Mouse (Mus musculus) brain, embryonic 18.5 days (tissue): ENCODE data around the gene Golga1.
A peak's percentile ranks its signal among the peaks of the same experiment; 100 is the strongest.

Experiments used
- DNase-seq: peaks from one replicate; pipeline ENCODE4 v3.0.0-alpha.2; 2012; ENCODE audit warnings: low read depth, low spot score

Gene Golga1

DNA sequence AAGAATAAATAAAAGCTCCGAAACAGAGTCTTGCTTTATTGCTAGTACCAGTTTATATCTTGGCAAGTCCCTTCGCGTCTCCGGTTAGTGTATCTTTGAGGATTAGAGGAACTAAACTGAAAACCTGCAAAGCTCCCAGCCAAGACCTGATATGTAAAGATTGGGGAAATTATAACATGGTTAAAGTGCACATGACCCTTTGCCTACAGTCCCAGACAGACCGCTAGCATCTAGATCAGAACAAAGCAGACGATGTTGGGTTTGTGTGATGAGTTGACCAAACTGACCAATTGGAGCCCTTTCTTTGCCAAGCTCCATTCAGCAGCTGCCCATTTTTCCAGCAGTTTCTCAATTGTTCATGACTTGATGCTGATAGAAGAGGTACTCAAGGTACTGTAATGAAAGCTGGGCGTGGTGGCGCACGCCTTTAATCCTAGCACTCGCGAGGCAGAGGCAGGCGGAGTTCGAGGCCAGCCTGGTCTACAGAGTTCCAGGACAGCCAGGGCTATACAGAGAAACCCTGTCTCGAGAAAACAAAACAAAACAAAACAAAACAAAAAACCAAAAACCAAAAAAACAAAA, 59.1 kb downstream of the Golga1 start:
- DNase-seq = no peak

DNA sequence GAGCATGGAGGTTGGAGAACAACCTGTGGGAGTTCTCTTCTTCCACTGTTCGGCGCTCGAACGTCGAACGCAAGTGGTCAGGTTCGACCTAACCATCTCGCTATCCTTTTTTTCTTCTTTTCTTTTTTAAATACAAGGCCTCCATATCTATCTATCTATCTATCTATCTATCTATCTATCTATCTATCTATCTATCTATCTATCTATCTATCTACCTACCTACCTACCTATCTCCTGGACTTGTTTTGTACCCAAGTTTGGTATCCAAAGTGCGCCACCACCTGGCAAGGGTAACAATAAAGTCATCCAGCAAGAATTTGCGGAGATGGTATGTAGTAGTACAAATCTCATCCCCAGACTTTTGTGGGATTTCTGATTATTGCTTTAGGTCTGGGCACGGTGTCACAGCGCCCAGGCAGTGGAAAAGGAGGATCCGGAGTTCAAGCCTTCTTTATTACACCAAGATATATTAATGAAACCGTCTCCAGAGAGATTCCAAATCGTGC, 59.7 kb downstream of the Golga1 start, which contains the start of gene Rpl35:
Rpl35 (minus strand) TSS at position 51 of the 506 bp plus-strand sequence.
- no peak for DNase-seq

DNA sequence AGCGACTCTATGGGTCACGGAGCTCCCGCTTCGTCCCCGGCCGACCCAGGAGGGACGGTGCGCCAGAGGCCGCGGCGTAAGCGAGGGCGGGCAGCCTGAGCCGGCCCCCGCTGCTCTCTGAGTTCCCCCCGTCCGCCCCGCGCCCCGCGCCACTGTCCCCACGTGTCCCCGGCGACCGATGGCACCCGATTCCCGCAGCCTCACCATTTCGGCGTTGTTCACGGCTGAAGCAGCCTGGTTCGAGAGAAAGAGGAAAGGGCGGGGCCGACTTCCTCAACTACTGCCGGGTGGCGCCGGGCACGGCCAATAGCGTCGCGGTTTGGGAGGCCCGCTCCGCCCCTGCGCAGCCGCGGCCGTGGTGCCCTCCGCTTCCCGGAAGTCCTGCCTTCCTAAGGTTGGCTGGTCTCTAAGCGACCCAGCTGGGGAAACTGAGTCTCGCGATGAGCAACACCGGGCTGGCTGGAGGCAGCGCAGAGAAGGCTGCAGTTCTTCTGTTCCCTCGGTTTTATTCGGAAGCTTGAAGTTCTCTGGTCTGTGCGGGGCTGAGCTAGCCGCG, 60.4 kb downstream of the Golga1 start, which contains the start of gene Arpc5l:
Arpc5l (plus strand) TSS at position 469 of the 556 bp plus-strand sequence.
- peak; percentile 86 for DNase-seq

DNA sequence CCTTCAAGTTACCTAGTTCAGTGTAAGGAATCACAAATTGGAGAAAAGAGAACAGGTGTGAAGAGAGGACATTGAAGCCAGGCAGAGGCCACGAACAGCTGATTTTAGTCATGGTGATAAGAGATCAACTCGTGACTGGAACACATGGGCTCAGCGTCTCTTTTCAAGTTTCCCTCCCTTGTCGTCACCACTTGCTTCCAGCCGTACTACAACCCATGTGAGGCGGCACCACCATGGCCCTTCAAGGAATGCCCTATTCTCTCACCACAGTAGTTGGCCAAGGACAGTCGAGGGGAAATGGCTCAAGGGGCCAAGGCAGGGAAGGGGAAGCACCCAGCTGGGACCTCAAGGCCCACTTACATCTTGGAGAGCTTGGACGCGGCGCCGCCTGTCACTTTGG, 61.0 kb downstream of the Golga1 start:
- no peak for DNase-seq

DNA sequence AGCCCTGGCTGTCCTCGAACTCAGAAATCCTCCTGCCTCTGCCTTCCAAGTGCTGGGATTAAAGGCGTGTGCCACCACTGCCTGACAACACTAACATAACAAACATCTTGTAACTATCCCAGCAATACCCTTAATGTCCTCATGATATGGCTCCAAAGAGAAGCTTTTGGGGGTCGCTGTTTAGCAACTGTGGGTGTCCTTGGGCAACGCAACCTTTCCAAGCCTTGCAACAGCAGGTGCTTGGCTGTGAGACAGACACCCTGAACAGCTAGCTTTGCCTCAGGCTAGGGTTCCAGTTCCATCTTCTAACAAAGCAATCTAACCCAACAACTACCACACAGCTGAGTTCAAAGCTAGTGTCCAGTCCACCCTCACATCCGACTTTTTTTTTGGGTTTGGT, 61.8 kb downstream of the Golga1 start:
- DNase-seq = no peak

DNA sequence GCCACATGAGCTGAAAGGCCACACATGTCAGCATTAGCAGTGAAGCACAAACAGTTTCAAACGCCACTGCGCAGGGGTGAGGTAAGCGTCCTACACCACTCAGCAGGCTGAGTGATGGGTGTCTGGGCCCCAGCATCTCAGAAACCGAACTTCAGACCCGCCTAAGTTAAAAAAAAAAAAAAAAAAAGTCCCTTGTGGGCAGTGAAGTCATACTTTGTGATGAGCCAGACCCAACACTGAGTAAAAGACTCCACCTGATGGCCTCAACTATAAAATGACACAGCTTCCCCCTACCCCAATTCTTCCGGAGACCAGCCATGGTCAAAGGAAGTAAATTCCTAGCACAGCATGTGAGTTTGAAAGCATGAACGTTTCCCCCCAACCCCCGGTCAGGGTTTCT, 62.2 kb downstream of the Golga1 start:
- no peak for DNase-seq

DNA sequence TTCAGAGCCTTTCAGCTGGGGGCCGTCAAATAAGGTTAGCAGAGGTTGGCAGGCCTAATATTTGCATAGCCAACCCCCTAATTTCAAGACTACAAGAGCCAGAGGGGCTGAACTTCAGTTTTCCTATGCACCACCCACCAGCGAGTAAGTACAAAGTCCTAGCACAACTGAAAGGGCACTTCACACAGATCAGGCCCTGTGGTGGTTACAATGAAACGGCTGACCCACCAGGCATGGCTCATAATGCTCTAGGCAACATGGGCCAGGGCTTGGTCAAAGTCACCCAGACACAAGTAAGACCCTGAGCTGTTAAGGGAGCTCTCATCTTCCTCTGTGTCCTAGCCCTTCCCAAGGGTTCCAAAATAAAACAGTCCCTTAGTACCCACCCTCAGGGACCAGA, 63.5 kb downstream of the Golga1 start:
- DNase-seq = no peak

DNA sequence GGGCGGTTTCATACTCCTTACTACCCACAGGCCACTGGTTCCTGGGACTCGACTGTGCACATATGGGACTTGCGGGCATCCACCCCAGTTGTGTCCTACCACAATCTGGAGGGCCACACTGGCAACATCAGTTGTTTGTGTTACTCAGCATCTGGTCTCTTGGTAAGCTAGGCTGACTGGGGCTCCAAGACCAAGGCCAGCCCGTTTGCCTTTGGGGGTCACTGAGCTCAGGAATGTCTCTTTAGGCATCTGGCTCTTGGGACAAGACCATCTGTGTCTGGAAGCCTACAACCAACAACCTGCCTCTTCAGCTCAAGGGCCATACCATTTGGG, 64.8 kb downstream of the Golga1 start:
- no peak for DNase-seq

DNA sequence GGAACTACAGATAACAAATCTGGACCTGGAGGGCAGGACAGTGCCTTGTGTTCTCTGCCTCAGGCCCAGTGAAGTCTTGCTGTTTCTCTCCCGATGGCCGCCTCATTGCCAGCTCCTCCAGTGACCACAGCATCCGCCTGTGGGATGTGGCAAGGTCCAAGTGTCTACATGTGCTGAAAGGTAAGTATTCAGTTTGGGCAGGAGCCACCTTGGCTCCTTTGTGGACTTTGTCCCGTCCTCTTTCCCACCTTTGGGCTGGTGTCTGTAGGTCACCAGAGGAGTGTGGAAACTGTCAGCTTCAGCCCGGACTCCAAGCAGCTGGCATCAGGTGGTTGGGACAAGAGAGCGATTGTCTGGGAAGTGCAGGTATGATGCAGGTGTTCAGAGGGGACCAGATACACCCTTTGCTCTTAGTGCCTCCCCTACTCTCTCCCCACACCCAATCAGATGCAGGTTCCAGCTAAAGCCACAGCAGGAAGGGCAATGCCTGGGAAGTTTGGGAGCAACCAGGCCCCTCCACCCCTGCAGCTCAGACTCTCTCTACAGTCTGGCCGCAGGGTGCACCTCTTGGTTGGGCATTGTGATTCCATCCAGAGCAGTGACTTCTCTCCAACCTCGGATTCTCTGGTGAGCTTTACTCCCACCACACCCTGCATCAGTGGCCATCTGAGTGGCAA, 65.3 kb downstream of the Golga1 start:
- DNase-seq = no peak

DNA sequence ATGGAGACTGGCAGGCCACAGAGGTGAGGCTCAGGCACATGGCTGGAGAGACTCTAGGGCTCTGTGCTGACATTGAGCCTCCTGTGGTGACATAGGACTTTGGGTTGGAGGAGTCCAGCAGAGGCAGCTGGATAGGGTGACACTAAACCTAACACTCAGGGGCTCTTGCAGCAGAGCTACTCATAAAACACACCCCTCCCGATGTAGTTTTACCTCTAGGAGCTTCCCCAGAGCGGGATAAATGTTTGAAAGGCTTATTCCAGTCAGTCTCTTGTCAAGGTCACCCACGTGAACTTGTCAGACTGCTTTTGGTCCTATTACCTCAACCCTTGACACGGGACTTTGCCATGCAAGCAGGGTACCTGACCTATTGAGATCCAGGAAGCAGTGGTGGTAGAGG, 66.0 kb downstream of the Golga1 start:
- no peak for DNase-seq

DNA sequence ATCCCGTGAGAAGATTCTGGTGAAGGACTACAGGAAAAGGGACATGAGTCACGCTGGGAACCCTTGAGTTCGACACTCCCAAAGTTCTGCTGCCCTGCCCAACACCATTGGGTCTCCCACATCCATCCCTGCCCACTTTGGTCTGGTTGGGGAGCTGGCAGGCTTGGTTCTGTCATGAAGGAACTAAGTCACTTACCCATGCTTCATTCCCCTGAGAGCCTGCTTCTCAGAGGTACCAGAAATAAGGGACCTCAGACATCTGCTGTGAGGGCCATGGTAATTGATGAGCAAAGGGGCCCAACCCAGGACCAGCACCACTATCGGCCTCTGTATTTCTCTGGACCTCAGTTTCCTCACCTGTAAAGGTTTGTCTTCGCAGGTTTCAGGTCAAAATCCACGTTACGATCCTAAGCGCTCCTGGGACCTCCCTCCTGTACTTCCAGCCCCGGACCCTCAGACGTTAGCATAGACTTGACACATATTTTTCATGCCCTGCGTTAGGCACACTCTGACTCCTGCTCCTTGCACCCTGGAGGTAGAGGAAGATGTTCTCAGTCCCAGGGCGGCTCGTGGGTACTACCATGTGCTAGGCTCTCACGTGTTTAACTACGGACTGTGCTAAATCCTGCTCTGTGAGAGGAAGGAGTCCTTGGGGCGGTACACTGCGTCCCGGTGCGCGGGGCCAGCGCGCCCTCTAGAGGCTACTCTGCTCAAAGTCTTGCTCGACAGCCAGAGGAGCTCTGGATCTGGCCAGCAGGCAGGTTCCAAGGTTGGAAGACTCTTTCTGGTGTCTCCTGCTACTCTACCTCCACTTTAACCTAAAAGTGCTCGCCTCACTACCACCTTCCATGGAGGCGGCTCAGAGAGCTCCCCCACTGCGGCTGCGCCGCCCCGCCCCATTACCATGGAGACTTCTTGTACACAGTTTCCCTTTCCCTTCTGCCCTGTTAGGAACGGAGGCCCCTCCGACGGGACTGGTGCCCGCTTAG, 67.7 kb downstream of the Golga1 start, which contains the start of gene Wdr38:
Wdr38 (plus strand) TSS at position 91 of the 989 bp plus-strand sequence.
- peak; percentile 39 for DNase-seq

DNA sequence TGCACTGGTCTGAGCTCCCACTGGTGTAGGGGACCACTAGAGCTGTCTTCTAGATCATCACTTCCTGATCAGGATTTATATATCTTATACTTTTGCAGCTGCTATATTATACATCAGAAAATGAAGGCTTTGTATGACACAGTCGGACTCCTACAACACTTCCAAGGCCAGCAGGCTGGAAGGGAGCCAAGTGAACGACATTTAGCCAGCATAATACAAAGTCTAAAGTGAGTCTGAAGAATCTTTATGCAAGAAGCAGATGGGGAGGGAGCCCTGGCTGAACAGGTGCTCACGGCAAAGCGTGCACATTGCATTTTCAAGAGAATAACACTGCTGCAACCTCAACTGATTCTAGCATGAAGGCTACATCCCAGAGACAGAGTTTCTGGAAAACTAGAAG, 72.9 kb downstream of the Golga1 start:
- no peak for DNase-seq

DNA sequence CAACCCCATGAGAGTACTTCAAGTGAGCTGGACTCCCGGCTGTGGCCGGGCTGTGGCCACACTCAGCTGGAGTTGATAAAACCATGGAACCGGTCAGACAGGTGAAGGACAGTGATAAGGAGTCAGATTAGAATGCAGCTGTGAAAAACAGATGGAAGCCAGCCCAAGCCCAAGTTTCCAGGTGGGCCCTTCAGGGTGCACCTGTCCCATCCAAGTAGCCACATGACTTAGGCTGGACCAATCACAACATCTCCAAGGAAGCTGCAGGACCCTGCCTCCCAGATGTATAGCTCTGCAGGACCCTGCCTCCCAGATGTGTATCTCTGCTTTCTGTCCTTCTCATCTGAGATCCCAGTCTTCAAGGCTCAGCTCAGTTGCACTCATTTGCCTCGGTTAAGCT, 73.3 kb downstream of the Golga1 start:
- DNase-seq = no peak

DNA sequence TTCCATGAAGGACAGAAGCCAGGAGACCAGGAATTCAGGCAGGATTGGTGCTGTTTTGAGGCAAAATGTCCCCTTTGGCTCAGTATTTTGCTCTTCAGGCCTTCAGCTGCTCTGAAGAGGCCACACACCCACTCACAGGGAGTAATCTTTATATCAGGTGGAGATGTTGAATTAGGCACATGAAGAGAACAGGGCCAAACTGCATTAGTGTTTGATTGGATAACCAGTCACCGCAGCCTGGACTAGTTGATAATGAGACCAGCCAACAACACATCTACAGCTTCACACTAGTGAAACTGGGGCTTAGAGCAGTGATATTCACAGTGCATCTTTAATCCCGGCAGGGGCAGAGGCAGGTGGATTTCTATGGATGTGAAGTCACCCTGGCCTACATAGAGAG, 76.4 kb downstream of the Golga1 start:
- DNase-seq = no peak

DNA sequence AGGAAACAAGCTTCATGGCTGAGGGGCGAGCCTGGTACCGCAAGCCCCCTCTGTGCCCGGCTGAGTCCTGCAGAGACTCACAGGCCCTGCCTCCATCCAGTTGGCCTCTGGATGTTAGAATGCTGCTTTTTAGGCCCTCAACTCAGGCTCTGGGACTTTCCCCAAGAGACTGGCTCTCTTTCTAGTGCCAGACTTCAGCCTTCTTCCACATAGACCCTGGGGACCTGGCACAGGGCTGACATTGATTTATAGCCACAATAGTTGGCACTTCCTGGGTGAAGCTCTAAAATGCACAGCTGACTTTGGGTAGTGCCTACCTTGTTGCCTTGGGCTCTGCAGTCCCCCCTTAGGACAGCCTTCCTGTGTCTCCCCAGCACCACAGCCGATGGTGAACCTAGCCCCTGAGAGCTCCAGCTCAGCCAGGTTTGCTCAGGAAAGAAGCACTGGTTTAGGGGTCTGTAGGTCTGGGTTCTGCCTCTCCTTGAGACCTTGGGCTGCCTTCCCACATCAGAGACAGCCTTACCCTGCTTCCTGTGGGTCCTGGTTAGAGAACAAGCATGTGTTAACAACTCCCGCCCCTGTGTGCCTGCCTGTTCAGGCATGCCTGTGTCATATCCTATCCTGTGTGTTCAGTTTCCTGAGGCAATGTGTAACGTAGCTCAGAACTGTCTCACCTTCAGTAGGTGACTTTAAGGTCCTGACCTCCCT, 77.4 kb downstream of the Golga1 start:
- no peak for DNase-seq

DNA sequence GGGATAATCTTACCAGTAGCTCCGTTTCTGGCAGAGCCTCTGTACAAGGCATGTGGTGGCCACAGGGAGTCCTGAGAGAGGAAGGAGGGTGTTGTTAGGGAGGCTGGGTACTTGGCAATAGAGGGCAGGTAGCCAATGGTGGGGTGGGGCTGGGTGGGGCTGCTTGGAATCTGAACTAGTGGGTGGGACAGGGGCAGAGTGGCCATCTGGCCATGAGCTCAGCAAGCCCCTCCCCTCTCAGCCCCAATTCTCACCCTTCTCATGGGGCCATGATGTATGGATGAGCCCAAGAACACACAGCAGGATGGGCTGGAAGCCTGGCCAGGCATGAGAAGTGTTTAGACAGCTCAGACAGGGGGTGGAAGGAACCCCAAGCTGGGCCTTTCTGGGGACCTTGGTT, 78.0 kb downstream of the Golga1 start:
- DNase-seq = no peak

DNA sequence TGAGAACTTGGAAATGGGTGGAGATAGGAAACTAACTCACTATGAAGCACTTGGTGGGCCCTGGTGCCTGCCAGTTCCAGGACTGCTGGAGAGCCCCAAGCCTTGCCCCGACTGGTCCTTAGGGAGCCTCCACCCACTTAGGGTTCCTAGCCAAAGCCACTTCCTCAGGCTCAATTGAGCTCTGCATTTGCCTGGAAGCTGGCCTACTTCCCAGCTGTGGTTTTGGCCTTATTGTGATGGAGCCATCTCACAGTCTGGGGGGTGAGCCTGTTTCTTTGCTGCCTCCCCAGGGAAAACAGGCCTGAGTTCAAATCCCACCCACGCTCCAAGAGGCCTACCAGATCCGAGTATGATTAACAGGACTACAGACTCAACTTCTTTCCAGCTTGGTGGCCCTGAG, 78.8 kb downstream of the Golga1 start:
- no peak for DNase-seq

DNA sequence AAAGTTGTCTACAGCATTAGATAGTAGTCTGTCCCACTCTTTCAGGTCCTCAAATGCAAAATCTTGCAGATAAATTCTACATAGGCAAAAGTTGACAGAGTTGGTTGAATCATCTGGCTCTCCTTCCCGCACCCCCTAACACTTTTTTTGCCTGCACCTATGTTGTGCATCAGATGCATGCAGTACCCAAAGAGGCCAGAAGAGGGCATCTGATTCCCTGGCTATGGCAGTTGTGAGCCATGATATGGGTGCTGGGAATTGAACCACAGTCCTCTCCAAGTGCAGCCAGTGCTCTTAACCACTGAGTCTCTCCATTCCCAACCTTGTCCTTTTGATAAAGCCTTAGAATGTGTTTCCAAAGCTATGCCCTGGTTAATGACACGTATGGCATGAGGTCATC, 81.9 kb downstream of the Golga1 start:
- no peak for DNase-seq

DNA sequence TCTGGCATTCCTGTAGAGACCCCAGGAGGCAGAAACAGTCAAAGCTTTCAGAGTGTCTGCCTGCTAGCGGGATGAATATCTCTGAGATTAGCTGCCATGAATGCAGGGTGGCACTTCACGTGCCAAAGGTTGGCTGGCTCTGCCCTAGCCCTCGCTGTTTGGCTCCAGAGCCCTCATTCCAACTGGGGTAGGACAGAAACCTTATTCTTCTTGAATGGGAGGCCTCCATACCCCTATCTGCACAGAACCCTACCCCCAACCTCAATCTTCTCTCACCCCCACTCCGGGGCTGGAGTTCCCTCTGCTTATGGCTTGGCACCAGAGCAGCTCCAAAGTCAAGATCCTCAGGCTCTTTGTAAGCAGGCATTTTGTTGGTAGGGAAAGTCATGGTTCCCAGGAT, 87.5 kb downstream of the Golga1 start:
- DNase-seq = no peak

DNA sequence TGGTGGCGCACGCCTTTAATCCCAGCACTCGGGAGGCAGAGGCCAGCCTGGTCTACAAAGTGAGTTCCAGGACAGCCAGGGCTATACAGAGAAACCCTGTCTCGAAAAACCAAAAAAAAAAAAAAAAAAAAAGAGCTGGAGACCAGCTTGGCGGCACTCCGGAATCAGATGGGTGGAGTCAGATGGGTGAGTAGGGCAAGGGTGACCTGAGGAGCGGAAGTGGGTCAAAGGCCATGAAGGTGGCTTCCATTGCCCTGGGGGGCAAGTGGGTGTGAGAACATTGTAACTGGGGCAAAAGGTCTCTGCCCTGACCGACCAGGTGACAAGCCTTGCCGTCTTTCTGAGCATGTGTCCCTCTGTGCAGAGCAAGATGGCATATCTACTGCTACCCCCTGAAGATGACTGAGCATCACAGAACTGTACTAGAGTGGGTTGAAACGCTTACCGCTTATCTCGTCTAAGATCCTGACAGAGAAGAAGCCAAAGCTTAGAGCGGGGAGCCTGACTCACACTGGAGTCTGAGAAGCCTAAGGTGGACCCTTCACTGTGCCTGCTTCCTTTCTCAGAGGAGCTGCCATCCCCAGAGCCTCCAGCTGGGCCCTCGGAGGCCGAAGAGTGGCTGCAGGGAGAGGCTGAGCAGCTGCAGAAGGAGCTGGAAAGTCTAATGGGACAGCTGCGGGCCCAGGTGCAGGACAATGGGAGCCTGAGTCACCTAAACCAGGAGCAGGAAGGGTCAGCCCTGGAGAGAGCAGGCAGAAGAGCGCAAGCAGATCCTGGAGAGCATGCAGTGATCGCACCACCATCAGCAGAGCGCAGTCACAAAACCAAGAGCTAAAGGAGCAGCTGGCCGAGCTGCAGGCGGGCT, 89.2 kb downstream of the Golga1 start:
- no peak for DNase-seq
